Mouse (Mus musculus) cortical plate, adult 2 months (tissue): ENCODE measurements around the gene C8a. TPM values are rescaled to one million over a fixed set of nuclear protein-coding genes. Genes with fewer than 3 reads are reported as not detected.

Source experiments
- H3K27ac ChIP-seq: fragments of 200-500 bp; 2 replicates; pipeline ENCODE4 v1.5.1; 2012; ENCODE audit warnings: low read length, control low read depth, inconsistent platforms; ENCODE audit not compliant: insufficient read depth
- H3K4me1 ChIP-seq: fragments of 200-500 bp; 2 replicates; pipeline ENCODE4 v1.6.1; 2011; ENCODE audit warnings: low read length; ENCODE audit not compliant: control insufficient read depth, insufficient read depth
- H3K4me3 ChIP-seq: fragments of 200-500 bp; 2 replicates; pipeline ENCODE4 v1.5.1; 2011; ENCODE audit warnings: mild to moderate bottlenecking, low read length, control low read depth; ENCODE audit not compliant: insufficient read depth
- CTCF ChIP-seq: fragments of 200-500 bp; IDR thresholded peaks from 2 replicates; pipeline ENCODE4 v1.5.1; 2011; ENCODE audit warnings: mild to moderate bottlenecking, control low read depth, low read length; ENCODE audit not compliant: insufficient read depth; ENCODE audit errors: extremely low read depth
- POLR2A ChIP-seq: fragments of 200-500 bp; IDR thresholded peaks from 2 replicates; pipeline ENCODE4 v1.6.1; 2011; ENCODE audit warnings: mild to moderate bottlenecking, low read length, control low read depth; ENCODE audit not compliant: insufficient read depth; ENCODE audit errors: extremely low read depth
- polyA plus RNA-seq: library from polyadenylated mRNA; depleted of rRNA; stranded (reverse); fragments of >200 nt; gene quantifications from 2 replicates; pipeline ENCODE4 v1.2.3, GENCODE M21; 2012

C8a gene
- polyA plus RNA-seq, 1 experiment: 0.04 TPM

- Histone ChIP-seq H3K4me3 (no peak overlapping the region), H3K27ac (no peak overlapping the region), H3K4me1 (no peaks in the 10 kb centered on the region)
- TF ChIP-seq CTCF: no peak
- no peak for TF ChIP-seq POLR2A
These were observed 58.7 kb downstream of the C8a start for GRCm38 (mm10) chr4:104817509-104817908.

- no peaks in the 10 kb centered on the region for H3K4me1 ChIP-seq
- H3K27ac ChIP-seq: no peak overlapping the region
- no peak overlapping the region for H3K4me3 ChIP-seq
- TF ChIP-seq CTCF: no peak
- no peak for TF ChIP-seq POLR2A
These were observed 59.5 kb downstream of the C8a start for GRCm38 (mm10) chr4:104816519-104817232.

- no peak for TF ChIP-seq CTCF
- TF ChIP-seq POLR2A: no peak
- Histone ChIP-seq H3K27ac (no peak overlapping the region), H3K4me3 (no peak overlapping the region), H3K4me1 (no peaks in the 10 kb centered on the region)
These were observed 62.6 kb downstream of the C8a start for GRCm38 (mm10) chr4:104813617-104814016.

GRCm38 (mm10) chr4:104810710-104811286 lies 65.4 kb downstream of the C8a start:
- TF ChIP-seq CTCF (no peak), POLR2A (no peak)
- no peak overlapping the region for H3K27ac ChIP-seq

GRCm38 (mm10) chr4:104805414-104806257 lies 70.6 kb downstream of the C8a start:
- H3K4me3 ChIP-seq: no peak overlapping the region
- no peak for TF ChIP-seq CTCF
- TF ChIP-seq POLR2A: no peak
- no peaks in the 10 kb centered on the region for H3K4me1 ChIP-seq
- H3K27ac ChIP-seq: no peak overlapping the region

More at GRCm38 (mm10) chr4:104810710-104811286, 65.4 kb downstream of the C8a start:
- H3K4me1 ChIP-seq: no peaks in the 10 kb centered on the region
- H3K4me3 ChIP-seq: no peak overlapping the region

GRCm38 (mm10) chr4:104804100-104804499 lies 72.1 kb downstream of the C8a start:
- no peaks in the 10 kb centered on the region for H3K4me1 ChIP-seq
- no peak overlapping the region for H3K4me3 ChIP-seq
- no peak overlapping the region for H3K27ac ChIP-seq
- TF ChIP-seq CTCF (no peak), POLR2A (no peak)

GRCm38 (mm10) chr4:104801625-104802024 lies 74.6 kb downstream of the C8a start:
- H3K27ac ChIP-seq: no peak overlapping the region
- H3K4me1 ChIP-seq: no peaks in the 10 kb centered on the region
- TF ChIP-seq POLR2A (no peak), CTCF (no peak)
- no peak overlapping the region for H3K4me3 ChIP-seq

GRCm38 (mm10) chr4:104798951-104799350 lies 77.2 kb downstream of the C8a start:
- no peak overlapping the region for H3K4me3 ChIP-seq
- no peak for TF ChIP-seq CTCF
- TF ChIP-seq POLR2A: no peak
- no peak overlapping the region for H3K27ac ChIP-seq
- no peaks in the 10 kb centered on the region for H3K4me1 ChIP-seq

GRCm38 (mm10) chr4:104792111-104792510 lies 84.1 kb downstream of the C8a start:
- no peaks in the 10 kb centered on the region for H3K4me1 ChIP-seq
- no peak for TF ChIP-seq POLR2A
- no peak for TF ChIP-seq CTCF
- no peak overlapping the region for H3K27ac ChIP-seq
- H3K4me3 ChIP-seq: no peak overlapping the region
